Mouse (Mus musculus): ENCODE data around the gene Crkl. TPM values are rescaled to one million over a fixed set of nuclear protein-coding genes. Genes with fewer than 3 reads are reported as not detected.

The Crkl gene
- polyA plus RNA-seq, 1 experiment from 2014 or later: 85.5 TPM

DNA sequence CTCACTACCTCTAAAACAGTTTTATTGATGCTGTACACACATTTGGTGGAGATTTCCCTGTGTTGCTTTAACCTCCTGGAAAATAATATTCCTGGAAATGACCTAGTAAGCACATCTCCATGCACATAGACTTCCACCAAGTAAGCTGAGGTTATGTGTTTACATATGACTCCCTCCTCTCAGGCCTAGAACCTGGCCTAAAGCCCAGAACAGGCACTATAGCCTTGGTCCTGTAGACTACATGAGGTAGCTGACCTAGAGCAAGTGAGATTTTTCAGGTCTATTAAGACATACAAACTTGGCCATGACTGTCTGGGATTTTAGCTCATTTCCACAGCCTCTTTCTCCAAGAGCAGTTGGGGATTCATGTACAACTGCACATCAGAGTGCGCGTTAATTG, 58.4 kb downstream of the Crkl start:
- no peak overlapping the region for H3K27ac ChIP-seq (ENCODE audit: low read depth, low read length)
- DNase-seq (ENCODE audit: low spot score, missing footprints) (no peak), ATAC-seq (ENCODE audit: low FRiP score) (no peak)
- peaks cover 10% of the 10 kb centered on the region for H3K4me1 ChIP-seq (ENCODE audit: control insufficient read depth, insufficient read depth, low read length)
- no peak overlapping the region for H3K4me3 ChIP-seq (ENCODE audit: low read depth, low read length)
- no peaks in the 10 kb centered on the region for H3K9me3 ChIP-seq (ENCODE audit: control insufficient read depth, low read length)
- WGBS: 100% methylated on average over 2 of the region's 2 CpGs
- peak overlapping the region; percentile 78 for H3K4me2 ChIP-seq
- no peaks in the 10 kb centered on the region for H3K27me3 ChIP-seq (ENCODE audit: control insufficient read depth, insufficient read depth, low read length)
- peaks cover 4% of the 10 kb centered on the region; the same call in 1 of the 2 replicates for H3K36me3 ChIP-seq (ENCODE audit: control insufficient read depth, insufficient read depth, low read length)
- peak overlapping the region; percentile 3; the same call in 1 of the 2 replicates for H3K9ac ChIP-seq (ENCODE audit: low read length)

DNA sequence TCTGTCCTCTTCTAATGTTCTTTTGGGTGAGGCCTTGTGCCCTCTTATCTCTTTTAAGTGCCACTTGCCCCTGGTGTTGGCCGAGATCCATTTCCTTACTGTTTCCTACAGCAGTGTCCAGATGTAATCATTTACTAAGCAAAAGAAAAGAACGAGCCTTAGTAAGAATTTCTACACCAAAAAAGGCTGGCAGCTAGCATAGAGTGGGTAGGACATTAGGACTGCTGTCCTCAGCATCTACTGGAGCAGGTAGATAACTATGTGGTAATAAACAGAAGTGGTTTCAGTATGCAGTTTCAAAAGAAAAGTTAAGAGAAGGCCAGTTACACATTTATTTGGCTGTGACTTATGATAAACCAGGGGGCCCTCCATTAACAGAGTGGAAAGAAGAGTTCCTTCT, 58.9 kb downstream of the Crkl start:
- Histone ChIP-seq H3K27me3 (ENCODE audit: control insufficient read depth, insufficient read depth, low read length) (no peaks in the 10 kb centered on the region), H3K9me3 (ENCODE audit: control insufficient read depth, low read length) (no peaks in the 10 kb centered on the region), H3K27ac (ENCODE audit: low read depth, low read length) (no peak overlapping the region), H3K4me3 (ENCODE audit: low read depth, low read length) (no peak overlapping the region), H3K36me3 (ENCODE audit: control insufficient read depth, insufficient read depth, low read length) (peaks cover 4% of the 10 kb centered on the region; the same call in 1 of the 2 replicates), H3K4me2 (no peak overlapping the region), H3K9ac (ENCODE audit: low read length) (no peak overlapping the region), H3K4me1 (ENCODE audit: control insufficient read depth, insufficient read depth, low read length) (peaks cover 10% of the 10 kb centered on the region)
- DNase-seq (ENCODE audit: low spot score, missing footprints): no peak
- 89% methylated on average over 2 of the region's 2 CpGs for WGBS
- ATAC-seq (ENCODE audit: low FRiP score): no peak

DNA sequence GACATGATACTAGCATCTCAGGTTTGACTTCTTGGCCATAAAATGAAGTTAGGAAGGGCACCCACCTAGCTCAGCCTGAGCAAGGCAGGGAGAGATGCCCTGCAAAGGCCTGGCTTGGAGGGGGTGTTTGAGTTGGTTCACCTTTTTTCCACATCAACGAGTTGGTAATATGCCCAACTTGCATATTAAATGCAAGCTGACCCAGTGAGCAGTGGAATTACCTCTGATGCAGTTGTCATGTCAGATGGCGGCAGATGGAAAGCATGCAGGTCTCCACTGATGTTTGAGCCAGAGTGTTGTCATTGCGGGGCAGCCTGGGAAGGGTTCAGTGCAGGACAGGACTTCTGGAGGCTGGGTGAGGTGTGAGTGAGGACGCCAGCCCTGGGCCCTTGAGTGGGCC, 59.6 kb downstream of the Crkl start:
- peaks cover 10% of the 10 kb centered on the region for H3K4me1 ChIP-seq (ENCODE audit: control insufficient read depth, insufficient read depth, low read length)
- H3K36me3 ChIP-seq (ENCODE audit: control insufficient read depth, insufficient read depth, low read length): peaks cover 8% of the 10 kb centered on the region; the same call in 1 of the 2 replicates
- no peaks in the 10 kb centered on the region for H3K27me3 ChIP-seq (ENCODE audit: control insufficient read depth, insufficient read depth, low read length)
- ATAC-seq (ENCODE audit: low FRiP score) (no peak), DNase-seq (ENCODE audit: low spot score, missing footprints) (no peak)
- no peak overlapping the region for H3K9ac ChIP-seq (ENCODE audit: low read length)
- no peak overlapping the region for H3K4me3 ChIP-seq (ENCODE audit: low read depth, low read length)
- H3K4me2 ChIP-seq: no peak overlapping the region
- WGBS: 92% methylated on average over 4 of the region's 4 CpGs
- H3K9me3 ChIP-seq (ENCODE audit: control insufficient read depth, low read length): no peaks in the 10 kb centered on the region
- no peak overlapping the region for H3K27ac ChIP-seq (ENCODE audit: low read depth, low read length)

DNA sequence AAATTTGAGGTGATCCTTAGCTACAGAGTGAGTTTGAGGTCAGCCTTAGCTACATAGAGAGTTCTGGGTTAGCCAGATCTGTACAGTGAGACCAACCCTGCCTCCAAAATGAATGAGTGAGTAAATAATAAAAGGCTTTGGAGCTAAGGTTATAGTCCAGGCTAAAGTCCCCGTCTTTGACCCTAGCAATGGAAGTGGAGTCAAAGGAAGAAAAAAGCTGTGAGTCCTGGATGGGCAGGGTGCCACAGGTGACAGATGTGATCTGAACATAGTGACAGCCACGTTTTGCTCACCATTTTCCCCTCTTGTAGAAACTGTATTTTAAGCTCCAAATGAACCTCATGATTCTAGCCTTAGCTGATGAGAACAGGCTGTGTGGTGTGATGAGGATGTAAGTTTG, 67.1 kb downstream of the Crkl start:
- DNase-seq (ENCODE audit: low spot score, missing footprints): no peak
- Histone ChIP-seq H3K9me3 (ENCODE audit: control insufficient read depth, low read length) (no peaks in the 10 kb centered on the region), H3K27ac (ENCODE audit: low read depth, low read length) (no peak overlapping the region), H3K4me3 (ENCODE audit: low read depth, low read length) (no peak overlapping the region), H3K9ac (ENCODE audit: low read length) (no peak overlapping the region), H3K4me1 (ENCODE audit: control insufficient read depth, insufficient read depth, low read length) (no peaks in the 10 kb centered on the region), H3K27me3 (ENCODE audit: control insufficient read depth, insufficient read depth, low read length) (no peaks in the 10 kb centered on the region), H3K36me3 (ENCODE audit: control insufficient read depth, insufficient read depth, low read length) (peaks cover 28% of the 10 kb centered on the region), H3K4me2 (no peak overlapping the region)
- 84% methylated on average over 2 of the region's 2 CpGs for WGBS
- ATAC-seq (ENCODE audit: low FRiP score): no peak

DNA sequence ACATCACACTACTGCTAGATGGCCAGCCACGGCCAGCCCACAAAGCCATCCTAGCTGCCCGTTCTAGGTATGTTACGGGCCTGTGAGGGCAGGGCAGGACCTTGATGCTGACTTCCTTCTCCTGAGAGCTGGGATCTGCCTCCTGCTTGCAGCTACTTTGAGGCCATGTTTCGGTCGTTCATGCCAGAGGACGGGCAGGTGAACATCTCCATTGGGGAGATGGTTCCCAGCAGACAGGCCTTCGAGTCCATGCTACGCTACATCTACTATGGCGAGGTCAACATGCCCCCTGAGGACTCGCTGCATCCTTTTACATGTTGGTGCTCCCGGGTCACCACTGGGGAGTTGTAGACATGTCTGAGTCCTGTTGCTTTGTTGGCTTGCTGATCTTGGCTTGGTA, 72.4 kb downstream of the Crkl start:
- H3K27ac ChIP-seq (ENCODE audit: low read depth, low read length): no peak overlapping the region
- peaks cover 38% of the 10 kb centered on the region for H3K36me3 ChIP-seq (ENCODE audit: control insufficient read depth, insufficient read depth, low read length)
- H3K4me2 ChIP-seq: no peak overlapping the region
- H3K4me3 ChIP-seq (ENCODE audit: low read depth, low read length): no peak overlapping the region
- no peak for DNase-seq (ENCODE audit: low spot score, missing footprints)
- H3K4me1 ChIP-seq (ENCODE audit: control insufficient read depth, insufficient read depth, low read length): no peaks in the 10 kb centered on the region
- ATAC-seq (ENCODE audit: low FRiP score): no peak
- no peaks in the 10 kb centered on the region for H3K27me3 ChIP-seq (ENCODE audit: control insufficient read depth, insufficient read depth, low read length)
- no peaks in the 10 kb centered on the region for H3K9me3 ChIP-seq (ENCODE audit: control insufficient read depth, low read length)
- 87% methylated on average over 11 of the region's 11 CpGs for WGBS
- H3K9ac ChIP-seq (ENCODE audit: low read length): no peak overlapping the region

DNA sequence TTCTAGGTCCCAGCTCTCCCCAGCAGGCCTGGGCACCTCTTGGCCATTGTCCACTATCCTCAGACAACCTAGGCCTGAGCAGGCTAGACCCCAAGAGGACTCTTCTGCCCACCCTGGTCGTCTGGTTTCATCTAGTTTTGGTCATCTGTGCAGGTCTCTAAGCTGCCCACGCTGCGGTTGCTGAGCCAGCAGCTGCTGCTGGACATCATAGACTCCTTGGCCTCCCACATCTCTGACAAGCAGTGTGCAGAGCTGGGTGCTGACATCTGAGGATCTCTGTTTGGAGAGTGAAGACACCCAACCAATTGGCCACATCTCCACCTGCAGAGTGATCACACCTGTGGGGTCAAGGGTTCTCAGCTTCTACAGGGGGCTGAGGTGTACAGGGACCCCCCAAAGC, 73.7 kb downstream of the Crkl start:
- peaks cover 11% of the 10 kb centered on the region for H3K4me1 ChIP-seq (ENCODE audit: control insufficient read depth, insufficient read depth, low read length)
- H3K27me3 ChIP-seq (ENCODE audit: control insufficient read depth, insufficient read depth, low read length): no peaks in the 10 kb centered on the region
- H3K4me2 ChIP-seq: no peak overlapping the region
- H3K9ac ChIP-seq (ENCODE audit: low read length): no peak overlapping the region
- DNase-seq (ENCODE audit: low spot score, missing footprints) (no peak), ATAC-seq (ENCODE audit: low FRiP score) (no peak)
- H3K9me3 ChIP-seq (ENCODE audit: control insufficient read depth, low read length): no peaks in the 10 kb centered on the region
- no peak overlapping the region for H3K27ac ChIP-seq (ENCODE audit: low read depth, low read length)
- H3K4me3 ChIP-seq (ENCODE audit: low read depth, low read length): no peak overlapping the region
- WGBS: 89% methylated on average over 3 of the region's 3 CpGs
- peaks cover 33% of the 10 kb centered on the region for H3K36me3 ChIP-seq (ENCODE audit: control insufficient read depth, insufficient read depth, low read length)

DNA sequence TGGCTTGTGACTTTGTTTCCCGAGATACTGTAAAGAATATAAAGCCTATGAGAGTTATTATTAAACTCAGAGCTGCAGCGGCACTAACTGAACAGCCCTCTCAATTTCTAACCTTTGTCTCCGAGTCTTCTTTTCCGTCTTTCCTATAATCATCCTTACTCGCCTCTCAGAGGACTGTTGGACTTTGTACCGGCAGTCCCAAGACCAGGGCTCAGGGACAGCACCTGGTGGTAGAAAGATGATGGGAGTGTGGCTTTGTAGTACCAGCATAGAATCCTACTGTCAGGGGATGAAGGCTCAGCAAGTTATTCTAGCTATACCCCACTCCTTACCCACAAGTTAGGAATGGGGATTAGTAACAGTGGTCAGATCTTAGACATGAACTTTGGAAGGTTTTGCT, 74.4 kb downstream of the Crkl start:
- no peak for DNase-seq (ENCODE audit: low spot score, missing footprints)
- Histone ChIP-seq H3K36me3 (ENCODE audit: control insufficient read depth, insufficient read depth, low read length) (peaks cover 33% of the 10 kb centered on the region), H3K4me3 (ENCODE audit: low read depth, low read length) (no peak overlapping the region), H3K4me2 (no peak overlapping the region), H3K27ac (ENCODE audit: low read depth, low read length) (no peak overlapping the region), H3K4me1 (ENCODE audit: control insufficient read depth, insufficient read depth, low read length) (peaks cover 11% of the 10 kb centered on the region), H3K27me3 (ENCODE audit: control insufficient read depth, insufficient read depth, low read length) (no peaks in the 10 kb centered on the region), H3K9ac (ENCODE audit: low read length) (no peak overlapping the region), H3K9me3 (ENCODE audit: control insufficient read depth, low read length) (no peaks in the 10 kb centered on the region)
- no peak for ATAC-seq (ENCODE audit: low FRiP score)
- WGBS: 90% methylated on average over 6 of the region's 6 CpGs

DNA sequence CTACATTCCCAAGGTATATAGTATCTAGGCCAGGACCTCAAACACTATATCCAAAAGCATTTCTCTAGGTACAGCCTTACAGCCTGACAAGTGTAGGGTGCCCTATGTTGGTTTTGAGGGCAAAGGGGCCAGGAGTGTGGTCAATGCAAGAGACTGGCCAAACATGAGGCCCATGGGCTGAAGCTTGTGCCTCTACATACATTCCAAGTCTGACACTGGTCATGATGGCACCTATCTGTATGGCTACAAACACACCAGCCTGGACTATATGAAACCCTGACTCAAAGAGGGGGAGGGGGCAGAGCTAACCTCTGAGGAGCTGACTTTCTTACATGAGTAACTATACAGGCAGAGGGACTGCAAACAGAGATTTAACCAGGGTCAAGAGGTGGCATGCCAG, 75.8 kb downstream of the Crkl start:
- Histone ChIP-seq H3K27ac (ENCODE audit: low read depth, low read length) (no peak overlapping the region), H3K4me3 (ENCODE audit: low read depth, low read length) (no peak overlapping the region), H3K4me2 (no peak overlapping the region), H3K36me3 (ENCODE audit: control insufficient read depth, insufficient read depth, low read length) (peaks cover 30% of the 10 kb centered on the region), H3K9ac (ENCODE audit: low read length) (no peak overlapping the region), H3K4me1 (ENCODE audit: control insufficient read depth, insufficient read depth, low read length) (peaks cover 18% of the 10 kb centered on the region), H3K27me3 (ENCODE audit: control insufficient read depth, insufficient read depth, low read length) (no peaks in the 10 kb centered on the region), H3K9me3 (ENCODE audit: control insufficient read depth, low read length) (no peaks in the 10 kb centered on the region)
- no peak for DNase-seq (ENCODE audit: low spot score, missing footprints)
- ATAC-seq (ENCODE audit: low FRiP score): no peak

DNA sequence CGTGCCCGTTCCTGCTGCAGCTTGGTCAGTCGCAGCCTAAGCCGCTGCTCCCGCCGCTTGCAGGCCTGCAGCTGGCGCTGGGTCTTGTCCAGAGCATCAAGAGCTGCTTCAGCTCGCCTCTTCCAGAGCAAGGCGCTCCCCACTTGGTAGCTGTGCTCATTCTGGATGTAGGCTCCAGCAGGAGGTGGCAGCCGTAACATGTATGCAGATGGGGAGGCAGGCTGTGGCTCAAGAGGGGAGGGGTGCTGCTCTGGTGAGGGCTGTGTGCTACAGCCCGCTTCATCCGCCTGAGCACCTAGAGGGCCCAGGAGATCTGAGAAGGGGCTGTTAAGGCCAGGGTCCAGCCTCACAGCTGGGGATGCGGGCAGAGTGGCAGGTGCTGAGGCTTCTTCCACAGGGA, 76.5 kb downstream of the Crkl start:
- peaks cover 18% of the 10 kb centered on the region for H3K4me1 ChIP-seq (ENCODE audit: control insufficient read depth, insufficient read depth, low read length)
- DNase-seq (ENCODE audit: low spot score, missing footprints) (no peak), ATAC-seq (ENCODE audit: low FRiP score) (no peak)
- H3K9me3 ChIP-seq (ENCODE audit: control insufficient read depth, low read length): no peaks in the 10 kb centered on the region
- WGBS: 89% methylated on average over 13 of the region's 13 CpGs
- H3K4me2 ChIP-seq: no peak overlapping the region
- no peak overlapping the region for H3K27ac ChIP-seq (ENCODE audit: low read depth, low read length)
- no peak overlapping the region for H3K9ac ChIP-seq (ENCODE audit: low read length)
- H3K4me3 ChIP-seq (ENCODE audit: low read depth, low read length): no peak overlapping the region
- no peaks in the 10 kb centered on the region for H3K27me3 ChIP-seq (ENCODE audit: control insufficient read depth, insufficient read depth, low read length)
- H3K36me3 ChIP-seq (ENCODE audit: control insufficient read depth, insufficient read depth, low read length): peaks cover 28% of the 10 kb centered on the region

Data from midbrain, embryonic 11.5 days (tissue).